Mouse (Mus musculus): ENCODE measurements at regions not wholly inside any gene's neighbourhood (a gene's known extent, or its start where the extent isn't known, plus 50 kb on each side); places are given as distances from the start of the nearest gene placed in this dataset.

DNA sequence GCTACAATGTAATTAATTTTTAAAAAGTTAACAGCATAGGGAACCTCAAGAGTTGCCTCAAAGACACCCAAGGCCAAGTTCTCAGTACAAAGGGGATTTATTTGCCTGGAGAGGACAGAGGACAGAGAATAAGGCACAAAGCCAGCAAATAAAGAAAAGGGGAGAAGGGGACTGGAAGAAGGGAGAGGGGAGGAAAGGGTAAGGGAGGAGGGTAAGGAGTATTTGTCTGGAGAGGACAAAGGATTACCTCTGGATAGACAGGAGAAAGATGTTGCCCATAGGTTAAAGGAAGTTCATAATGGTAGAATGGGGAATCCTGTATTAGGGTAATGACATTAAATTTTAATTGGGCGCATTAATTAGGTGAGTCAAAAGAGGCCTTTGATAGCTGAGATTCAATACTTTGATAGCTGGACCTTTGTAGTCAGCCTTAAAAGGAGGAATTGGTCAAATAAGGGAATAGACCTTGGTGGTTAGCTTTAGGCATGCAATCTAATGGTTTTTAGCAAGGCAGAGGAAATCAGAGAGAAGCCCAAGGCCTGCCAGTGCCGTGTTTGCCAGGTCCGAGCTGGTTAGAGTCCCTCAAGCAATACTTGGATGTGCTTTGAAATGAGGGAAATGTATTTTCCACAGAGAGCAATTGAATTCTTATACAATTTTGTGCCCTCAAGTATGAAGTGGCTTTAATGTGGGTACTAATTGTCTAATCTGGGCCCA, 164.8 kb upstream of the Gnpda2 start:
- Histone ChIP-seq H3K4me3 (no peak overlapping the region), H3K27ac (no peak overlapping the region)
- intact Hi-C loops (cut with DNase I), result no loop called here
- no peak for TF ChIP-seq CTCF (IDR thresholded peaks at IDR 0.05)
- DNase-seq (ENCODE audit: extremely low spot score in 1 of 2, low spot score in 2 of 2), result no peak

DNA sequence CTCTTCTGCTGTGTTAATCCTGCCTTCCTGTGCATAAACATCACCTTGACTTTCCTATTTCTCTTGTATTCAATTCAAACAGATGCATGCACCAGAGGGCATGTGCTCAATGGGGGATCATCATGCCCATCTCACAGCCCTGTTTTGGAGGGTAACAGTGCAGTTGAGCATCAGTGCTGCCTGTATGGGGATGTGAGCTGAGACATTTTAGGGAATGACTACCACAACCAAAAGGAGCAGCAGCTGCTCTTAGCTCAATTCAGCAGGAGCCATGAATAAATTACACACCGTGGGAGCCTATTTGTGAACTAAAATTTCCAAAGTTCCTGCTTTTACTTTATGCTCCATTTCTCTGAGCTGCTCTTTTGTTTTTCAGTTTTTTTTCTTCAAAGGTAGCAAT, 164.2 kb upstream of the Gnpda2 start:
- intact Hi-C loops (cut with DNase I), result no loop called here
- H3K27ac ChIP-seq, result no peak overlapping the region
- no peak for TF ChIP-seq CTCF (IDR thresholded peaks at IDR 0.05)
- no peak overlapping the region for H3K4me3 ChIP-seq
- DNase-seq (ENCODE audit: extremely low spot score in 1 of 2, low spot score in 2 of 2), result no peak

DNA sequence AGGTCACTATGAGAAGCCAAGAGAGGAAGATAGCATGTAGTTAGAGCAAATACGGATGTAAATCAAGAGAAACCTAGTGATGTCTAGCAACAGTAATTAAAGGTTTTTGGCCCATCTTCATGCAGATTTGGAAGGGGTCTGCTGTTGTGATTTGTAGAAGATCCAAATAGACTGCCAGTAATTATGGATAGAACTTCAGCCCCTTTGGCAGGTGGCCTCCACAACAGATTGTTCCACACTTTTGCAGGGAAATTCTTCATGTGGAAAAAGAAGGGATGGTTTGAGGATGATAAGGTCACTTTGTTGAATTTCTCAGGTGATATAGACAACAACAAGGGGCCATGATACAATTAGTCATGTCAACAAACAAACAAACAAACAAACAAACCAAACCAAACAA, 148.4 kb upstream of the Gnpda2 start:
- H3K27ac ChIP-seq, result no peak overlapping the region

DNA sequence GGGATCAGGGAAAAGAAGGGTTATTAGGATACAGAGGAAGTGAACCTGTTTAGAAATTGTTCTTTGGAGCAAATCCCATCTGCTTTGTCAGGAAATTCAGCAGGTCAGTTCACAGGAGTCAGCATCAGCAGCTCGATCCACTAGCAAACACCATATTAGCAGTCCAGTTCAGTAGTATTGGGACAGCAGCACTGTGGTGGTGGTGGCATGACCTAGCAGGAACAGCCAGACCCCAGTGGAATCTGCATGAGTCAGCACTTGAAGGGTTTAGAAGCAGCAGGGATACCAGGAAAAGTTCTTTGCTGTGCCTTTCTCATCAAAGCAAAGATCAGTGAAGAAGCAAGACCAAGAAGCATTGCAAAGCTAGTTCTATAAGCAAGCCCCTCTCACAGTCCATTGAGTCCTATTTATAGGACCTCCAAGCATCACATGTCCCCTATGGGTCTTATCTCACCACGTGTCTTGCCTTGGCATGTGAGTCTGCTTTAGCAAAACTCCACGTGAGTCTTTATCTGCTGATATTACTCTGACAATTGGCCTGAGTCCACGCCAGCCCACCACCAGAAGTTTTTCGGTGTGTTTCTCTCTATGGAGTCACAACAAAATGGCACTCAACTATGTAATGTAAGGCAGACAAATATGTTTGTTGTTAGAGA, 129.3 kb upstream of the Gnpda2 start:
- Histone ChIP-seq H3K4me3 (no peak overlapping the region), H3K27ac (no peak overlapping the region)
- no peak for TF ChIP-seq CTCF (IDR thresholded peaks at IDR 0.05)
- DNase-seq (ENCODE audit: extremely low spot score in 1 of 2, low spot score in 2 of 2), result no peak
- intact Hi-C loops (cut with DNase I), result no loop called here

More for the DNA sequence above, 148.4 kb upstream of the Gnpda2 start:
- no peak for TF ChIP-seq CTCF (IDR thresholded peaks at IDR 0.05)
- intact Hi-C loops (cut with DNase I), result no loop called here
- no peak for DNase-seq (ENCODE audit: extremely low spot score in 1 of 2, low spot score in 2 of 2)
- no peak overlapping the region for H3K4me3 ChIP-seq

DNA sequence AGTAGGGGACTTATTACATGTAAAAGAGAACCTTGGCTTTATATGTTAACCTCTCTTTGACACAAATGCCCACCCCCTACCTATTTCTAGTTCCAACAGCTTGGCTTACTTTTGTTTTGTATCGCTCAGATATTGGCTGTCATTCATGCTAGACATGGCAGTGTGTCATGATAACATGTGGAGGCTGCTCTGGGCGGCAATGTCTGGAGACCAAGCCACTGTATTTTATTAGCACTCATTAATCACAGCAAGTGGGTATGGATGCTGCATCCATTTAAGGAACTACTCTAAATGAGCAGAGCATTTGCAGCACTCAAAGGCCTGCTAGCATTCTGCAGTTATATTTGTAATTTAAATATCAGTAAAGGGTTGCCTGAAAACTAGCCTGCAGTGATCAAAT, 123.9 kb upstream of the Gnpda2 start:
- intact Hi-C loops (cut with DNase I), result no loop called here
- no peak overlapping the region for H3K27ac ChIP-seq
- TF ChIP-seq CTCF (IDR thresholded peaks at IDR 0.05), result no peak
- H3K4me3 ChIP-seq, result no peak overlapping the region
- no peak for DNase-seq (ENCODE audit: extremely low spot score in 1 of 2, low spot score in 2 of 2)

DNA sequence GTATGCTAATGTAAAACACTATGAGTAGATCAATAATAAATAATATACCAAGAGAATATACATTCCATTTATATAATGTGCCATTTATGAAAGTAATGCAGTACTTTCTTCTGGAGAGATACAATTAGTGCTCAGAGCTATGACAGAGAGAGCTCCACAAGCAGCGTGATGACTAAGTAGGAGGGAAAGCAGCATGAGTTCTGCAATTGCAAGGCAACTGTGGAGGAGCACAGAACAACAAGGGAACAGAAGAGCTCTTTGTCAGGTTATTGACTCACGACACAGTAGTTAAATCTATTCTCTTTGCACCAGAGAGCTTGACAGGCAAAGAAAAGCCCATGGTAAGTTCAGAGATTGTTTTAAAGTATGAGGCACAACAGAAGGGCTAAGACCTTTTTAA, 115.0 kb upstream of the Gnpda2 start:
- TF ChIP-seq CTCF (IDR thresholded peaks at IDR 0.05), result no peak
- intact Hi-C loops (cut with DNase I), result loop anchor here (5.0 to 10.0 kb wide), 3 partner anchors 138 to 1558 kb away; no protein-coding TSS in a partner anchor
- Histone ChIP-seq H3K27ac (no peak overlapping the region), H3K4me3 (no peak overlapping the region)
- no peak for DNase-seq (ENCODE audit: extremely low spot score in 1 of 2, low spot score in 2 of 2)

DNA sequence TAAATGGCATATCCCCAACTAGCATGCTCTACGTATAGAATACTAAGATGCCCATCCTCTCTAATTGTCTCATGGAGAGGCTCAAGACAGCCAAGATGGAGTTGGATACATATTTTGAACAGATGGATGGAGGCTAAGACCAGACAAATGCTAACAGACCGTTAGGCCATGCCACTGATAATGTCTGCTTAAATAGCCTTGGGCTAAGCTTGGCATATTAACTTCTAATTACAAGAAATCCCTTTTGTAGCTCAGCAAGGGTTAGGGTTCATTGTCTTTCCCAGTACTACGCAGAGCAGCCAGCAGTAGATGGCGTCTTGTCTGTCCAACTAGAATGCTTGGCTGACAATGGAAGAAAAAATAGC, 113.0 kb upstream of the Gnpda2 start:
- H3K27ac ChIP-seq, result no peak overlapping the region
- intact Hi-C loops (cut with DNase I), result loop anchor here (5.0 to 10.0 kb wide), 3 partner anchors 140 to 1560 kb away; no protein-coding TSS in a partner anchor

DNA sequence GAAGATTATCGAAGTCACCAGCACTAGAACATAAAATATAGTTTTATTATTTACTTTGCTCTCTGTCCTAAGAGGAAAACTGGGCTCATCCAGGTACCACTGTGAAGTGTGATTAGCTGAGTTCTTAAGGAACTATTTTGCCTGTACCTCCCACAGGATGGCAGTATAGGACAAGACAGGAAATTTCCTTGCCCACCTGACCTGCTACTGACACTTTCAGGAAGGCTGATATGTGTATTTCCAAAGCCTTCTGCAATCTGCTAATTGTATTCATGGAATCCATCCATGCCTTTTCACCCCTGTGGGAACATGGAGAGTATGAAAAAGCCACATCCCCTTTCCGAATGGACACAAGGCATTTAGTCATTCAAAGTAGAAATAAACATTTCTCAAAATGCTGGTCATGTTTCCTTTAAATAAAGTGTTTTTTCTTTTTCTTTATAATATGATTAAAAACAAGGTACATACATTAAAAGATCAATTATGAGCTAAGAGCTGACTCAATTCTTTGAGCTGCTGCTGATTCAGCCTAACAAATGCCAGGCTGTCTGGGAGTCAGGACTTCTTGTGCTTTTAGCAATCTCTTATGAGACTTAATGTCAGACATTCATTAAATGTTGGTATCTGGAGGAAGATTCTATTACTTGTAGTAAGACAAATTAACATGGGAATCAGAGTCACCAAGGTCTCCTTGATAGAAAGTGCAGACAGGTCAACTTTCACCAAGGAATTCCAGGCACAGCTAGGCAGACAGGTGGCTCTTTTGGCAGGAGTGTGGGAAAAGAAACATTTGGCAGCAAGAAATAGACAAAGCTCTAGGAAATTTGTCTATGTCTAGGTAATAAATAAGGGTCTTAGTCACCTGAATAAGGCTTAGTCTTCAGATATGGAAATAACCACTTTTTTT, 112.4 kb upstream of the Gnpda2 start:
- DNase-seq (ENCODE audit: extremely low spot score in 1 of 2, low spot score in 2 of 2), result peak in 1 of 2 experiments; percentile 25
- Histone ChIP-seq H3K27ac (no peak overlapping the region), H3K4me3 (no peak overlapping the region)
- peak; percentile 80 for TF ChIP-seq CTCF (IDR thresholded peaks at IDR 0.05)
- intact Hi-C loops (cut with DNase I), result loop anchor here (1.0 to 10.0 kb wide), 4 partner anchors 140 to 1560 kb away; no protein-coding TSS in a partner anchor

More for the DNA sequence above, 113.0 kb upstream of the Gnpda2 start:
- DNase-seq (ENCODE audit: extremely low spot score in 1 of 2, low spot score in 2 of 2), result no peak
- H3K4me3 ChIP-seq, result no peak overlapping the region
- no peak for TF ChIP-seq CTCF (IDR thresholded peaks at IDR 0.05)

DNA sequence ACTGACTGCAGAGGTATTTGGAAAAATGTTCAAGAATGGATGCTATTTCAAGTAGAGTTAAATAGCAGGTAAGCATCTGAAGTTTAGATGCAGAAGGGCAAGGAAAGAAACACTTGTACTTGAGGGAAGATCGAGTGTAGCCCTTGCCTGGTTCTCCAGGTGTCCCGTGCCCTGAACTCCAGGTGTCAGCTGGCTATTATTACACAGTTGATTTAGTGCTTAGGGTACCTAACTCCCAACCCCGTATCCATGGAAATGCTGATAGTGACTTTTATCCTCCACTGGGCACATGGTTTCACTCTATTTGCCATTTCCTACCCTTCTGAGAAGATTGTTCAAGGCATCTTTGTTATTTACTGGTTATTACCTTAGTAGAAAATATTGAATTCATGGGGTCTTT, 86.6 kb upstream of the Gnpda2 start:
- H3K27ac ChIP-seq, result no peak overlapping the region
- TF ChIP-seq CTCF (IDR thresholded peaks at IDR 0.05), result no peak
- intact Hi-C loops (cut with DNase I), result no loop called here
- H3K4me3 ChIP-seq, result no peak overlapping the region
- DNase-seq (ENCODE audit: extremely low spot score in 1 of 2, low spot score in 2 of 2), result no peak

DNA sequence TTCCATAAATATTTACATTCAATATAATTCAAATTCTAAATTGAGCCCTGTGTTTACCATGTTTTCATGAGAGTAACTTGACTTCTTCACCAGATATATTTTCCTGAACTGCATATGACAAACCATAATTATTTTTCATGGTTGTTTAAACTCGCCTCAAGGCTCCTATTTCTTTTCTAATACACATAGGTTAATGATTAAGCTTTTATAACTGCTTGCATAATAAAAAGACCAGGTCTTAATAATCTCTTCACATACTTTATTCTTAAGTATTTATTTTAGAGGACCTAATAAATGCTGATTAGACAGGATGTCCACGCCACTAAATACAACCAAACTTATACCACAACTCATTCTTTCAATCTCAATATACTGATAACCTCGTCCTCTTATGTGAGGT, 86.1 kb upstream of the Gnpda2 start:
- TF ChIP-seq CTCF (IDR thresholded peaks at IDR 0.05), result no peak
- H3K4me3 ChIP-seq, result no peak overlapping the region
- intact Hi-C loops (cut with DNase I), result no loop called here
- H3K27ac ChIP-seq, result no peak overlapping the region
- no peak for DNase-seq (ENCODE audit: extremely low spot score in 1 of 2, low spot score in 2 of 2)

DNA sequence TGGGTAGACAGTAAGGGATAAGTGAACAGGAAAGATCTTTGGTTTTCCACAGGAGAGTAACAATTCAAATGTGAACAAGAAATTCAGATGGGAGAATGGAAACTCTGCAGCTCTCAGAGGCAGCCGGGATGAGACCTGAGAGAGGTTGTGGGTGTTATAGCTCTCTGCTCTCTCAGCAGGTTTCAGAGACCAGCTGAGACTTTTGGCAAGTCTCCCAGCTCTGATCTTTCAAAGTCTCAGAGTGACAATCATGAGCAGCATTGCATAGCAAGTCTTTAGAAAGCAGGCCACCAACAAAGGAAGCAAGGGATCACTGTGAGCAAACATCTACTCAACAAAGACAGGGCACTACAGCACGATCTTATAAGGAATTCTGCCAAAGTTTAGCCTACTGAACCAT, 73.4 kb upstream of the Gnpda2 start:
- intact Hi-C loops (cut with DNase I), result loop anchor here (10.0 kb wide), 1 partner anchor 449 kb away; no protein-coding TSS in a partner anchor
- no peak for TF ChIP-seq CTCF (IDR thresholded peaks at IDR 0.05)
- DNase-seq (ENCODE audit: extremely low spot score in 1 of 2, low spot score in 2 of 2), result no peak
- no peak overlapping the region for H3K4me3 ChIP-seq
- no peak overlapping the region for H3K27ac ChIP-seq

DNA sequence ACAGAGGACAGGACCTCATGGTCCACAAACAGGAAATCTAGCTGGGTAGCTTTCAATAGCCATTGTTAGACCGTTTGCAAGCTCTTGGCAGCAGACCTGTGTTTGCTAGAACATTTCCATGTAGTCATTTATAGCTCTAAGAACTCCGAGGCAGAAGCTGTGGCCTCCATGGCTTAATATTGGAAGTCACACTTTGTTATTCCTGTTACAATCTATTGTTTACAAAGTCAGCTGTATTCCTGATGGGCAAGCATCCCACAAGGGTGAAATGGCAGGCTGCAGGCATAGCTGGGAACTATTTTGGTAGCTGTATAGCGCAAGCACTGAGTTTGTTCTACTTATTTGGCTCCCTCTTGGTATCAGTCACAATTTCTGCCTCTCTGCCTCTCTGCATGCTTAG, 71.8 kb upstream of the Gnpda2 start:
- no peak for TF ChIP-seq CTCF (IDR thresholded peaks at IDR 0.05)
- intact Hi-C loops (cut with DNase I), result loop anchor here (10.0 kb wide), 1 partner anchor 451 kb away; no protein-coding TSS in a partner anchor
- Histone ChIP-seq H3K4me3 (no peak overlapping the region), H3K27ac (no peak overlapping the region)
- no peak for DNase-seq (ENCODE audit: extremely low spot score in 1 of 2, low spot score in 2 of 2)

Measured in left cerebral cortex, adult 2 months (tissue).